Mouse (Mus musculus): ENCODE measurements around the gene Plekhs1. TPM values are rescaled to one million over a fixed set of nuclear protein-coding genes. Genes with fewer than 3 reads are reported as not detected.

The Plekhs1 gene
- polyA plus RNA-seq, 1 experiment from 2014 or later = not detected

DNA sequence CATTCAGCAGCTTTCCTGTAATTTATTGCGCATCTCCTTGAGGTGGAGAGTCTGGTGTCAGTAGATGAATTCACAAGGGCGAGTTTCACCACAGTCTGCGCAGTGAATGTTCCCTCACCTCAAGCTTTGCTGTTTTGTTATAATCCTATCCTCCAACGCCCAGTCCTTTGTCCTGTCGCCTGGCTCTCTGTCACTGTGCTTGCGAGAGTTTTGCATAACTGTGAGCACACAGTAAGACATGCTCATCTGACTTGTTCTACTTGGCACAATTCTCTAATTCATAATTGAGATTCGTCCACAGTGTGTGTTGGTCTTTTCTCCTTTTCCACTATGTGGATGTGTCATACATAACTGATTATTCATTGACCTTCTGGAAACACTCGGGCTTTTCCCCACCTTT is 5.0 kb downstream of the Plekhs1 start:
- Histone ChIP-seq H3K4me3 (ENCODE audit: low read depth, low read length) (no peak overlapping the region), H3K9me3 (ENCODE audit: control insufficient read depth, low read length) (no peaks in the 10 kb centered on the region), H3K4me2 (no peak overlapping the region), H3K9ac (ENCODE audit: low read depth, low read length) (no peak overlapping the region), H3K27ac (ENCODE audit: low read depth, low read length) (no peak overlapping the region), H3K36me3 (ENCODE audit: control insufficient read depth, insufficient read depth, low read length) (no peaks in the 10 kb centered on the region), H3K27me3 (replicated peaks; ENCODE audit: control insufficient read depth, insufficient read depth, low read length) (no peaks in the 10 kb centered on the region), H3K4me1 (replicated peaks; ENCODE audit: control insufficient read depth, insufficient read depth, low read length) (no peaks in the 10 kb centered on the region)
- DNase-seq (ENCODE audit: low spot score) (no peak), ATAC-seq (replicated peaks; ENCODE audit: low FRiP score) (no peak)
- WGBS = 82% methylated on average over 8 of the region's 8 CpGs

DNA sequence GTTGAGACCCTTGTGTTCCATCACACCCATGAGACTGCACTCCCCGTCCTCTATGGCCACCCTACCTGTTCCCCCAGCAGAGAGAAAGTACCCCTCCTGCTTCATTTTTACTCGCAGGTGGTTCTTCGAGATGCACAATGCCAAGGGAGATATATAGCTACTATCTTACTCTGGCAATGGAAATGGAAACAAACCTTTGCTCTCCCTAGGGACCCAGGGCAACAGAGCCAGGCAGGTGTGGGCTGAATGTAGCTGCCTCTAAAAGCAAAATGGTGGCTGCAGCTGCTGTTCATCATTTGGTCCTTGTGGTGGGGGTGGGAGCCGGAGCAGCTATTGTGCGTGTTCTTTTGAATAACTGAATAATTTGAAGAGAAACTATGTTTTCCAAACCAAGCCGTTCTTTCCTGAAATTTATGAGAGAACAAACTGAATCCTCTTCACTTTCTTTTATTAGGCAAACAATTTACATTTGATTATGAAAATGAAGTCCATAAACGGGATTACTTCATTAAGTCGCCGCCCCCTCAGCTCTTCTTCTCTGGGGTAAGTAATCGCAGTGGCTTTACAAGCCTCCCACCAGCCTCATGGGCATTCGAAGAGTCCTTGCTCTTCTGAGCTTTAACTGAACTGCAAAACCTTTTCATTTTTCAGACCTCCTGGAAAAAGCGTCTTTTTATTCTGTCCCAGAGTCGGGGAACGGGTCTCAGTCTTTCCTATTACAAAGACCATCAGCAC is 9.0 kb downstream of the Plekhs1 start:
- Histone ChIP-seq H3K9me3 (ENCODE audit: control insufficient read depth, low read length) (no peaks in the 10 kb centered on the region), H3K27ac (ENCODE audit: low read depth, low read length) (no peak overlapping the region), H3K4me1 (replicated peaks; ENCODE audit: control insufficient read depth, insufficient read depth, low read length) (peaks cover 11% of the 10 kb centered on the region), H3K4me2 (no peak overlapping the region), H3K9ac (ENCODE audit: low read depth, low read length) (no peak overlapping the region), H3K36me3 (ENCODE audit: control insufficient read depth, insufficient read depth, low read length) (no peaks in the 10 kb centered on the region), H3K4me3 (ENCODE audit: low read depth, low read length) (no peak overlapping the region), H3K27me3 (replicated peaks; ENCODE audit: control insufficient read depth, insufficient read depth, low read length) (no peaks in the 10 kb centered on the region; the same call in 1 of the 2 replicates)
- 81% methylated on average over 14 of the region's 14 CpGs for WGBS
- no peak for DNase-seq (ENCODE audit: low spot score)
- ATAC-seq (replicated peaks; ENCODE audit: low FRiP score) = no peak

DNA sequence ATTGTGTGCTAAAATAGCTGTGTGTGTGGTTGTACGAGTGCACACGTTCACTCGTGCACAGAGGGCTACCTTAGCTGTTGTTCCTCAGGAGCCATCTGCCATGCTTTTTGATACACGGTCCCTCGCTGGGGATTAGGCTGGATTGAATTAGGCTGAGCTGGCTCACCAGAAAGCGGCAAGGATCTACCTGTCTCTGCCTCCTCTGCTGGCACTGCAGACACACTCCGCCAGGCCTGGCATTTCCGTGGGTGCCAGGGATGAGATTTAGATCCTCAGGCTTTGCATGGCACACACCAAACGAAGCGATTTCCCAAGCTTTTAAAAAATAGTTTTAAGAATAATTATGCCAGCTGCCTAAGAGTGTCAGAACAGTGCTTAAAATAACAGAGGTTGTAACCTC is 10.5 kb downstream of the Plekhs1 start:
- H3K27ac ChIP-seq (ENCODE audit: low read depth, low read length) = no peak overlapping the region
- 81% methylated on average over 10 of the region's 10 CpGs for WGBS
- H3K4me3 ChIP-seq (ENCODE audit: low read depth, low read length) = no peak overlapping the region
- H3K36me3 ChIP-seq (ENCODE audit: control insufficient read depth, insufficient read depth, low read length) = no peaks in the 10 kb centered on the region
- no peak for ATAC-seq (replicated peaks; ENCODE audit: low FRiP score)
- DNase-seq (ENCODE audit: low spot score) = no peak
- H3K4me2 ChIP-seq = no peak overlapping the region
- H3K27me3 ChIP-seq (replicated peaks; ENCODE audit: control insufficient read depth, insufficient read depth, low read length) = no peaks in the 10 kb centered on the region; the same call in 1 of the 2 replicates
- H3K9ac ChIP-seq (ENCODE audit: low read depth, low read length) = no peak overlapping the region
- no peaks in the 10 kb centered on the region for H3K9me3 ChIP-seq (ENCODE audit: control insufficient read depth, low read length)
- peaks cover 11% of the 10 kb centered on the region for H3K4me1 ChIP-seq (replicated peaks; ENCODE audit: control insufficient read depth, insufficient read depth, low read length)

DNA sequence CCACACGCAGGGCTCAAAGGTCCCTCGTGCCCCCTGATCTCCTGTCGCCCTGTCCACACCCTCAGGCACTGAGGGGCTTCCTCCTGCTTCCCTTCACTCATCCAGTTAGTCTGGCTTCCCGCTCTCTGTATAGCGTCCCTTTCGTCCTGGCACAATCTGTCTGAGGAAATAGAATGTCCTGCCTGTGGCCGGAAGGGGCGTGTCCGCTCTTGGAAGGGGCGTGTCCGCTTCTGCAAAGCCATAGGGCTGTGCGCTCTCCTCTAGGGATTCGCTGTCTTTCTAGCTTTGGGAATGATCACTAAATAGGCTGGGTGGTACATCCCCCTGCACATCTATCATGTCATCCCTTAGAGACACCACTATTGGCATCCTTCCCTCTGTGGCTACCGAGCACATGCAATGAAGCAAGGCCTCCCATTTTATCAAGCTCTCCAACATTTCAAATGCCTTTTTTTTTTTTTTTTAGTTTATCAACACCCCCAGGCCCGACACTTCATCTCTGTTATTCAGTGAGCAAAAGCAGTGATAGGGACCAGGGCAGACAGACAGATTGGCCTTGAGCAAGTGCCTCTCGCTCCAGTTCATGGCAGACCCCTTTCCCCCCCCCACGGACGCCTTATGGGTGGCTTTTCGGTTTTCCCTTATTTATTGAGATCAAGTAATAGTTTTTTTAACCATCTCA is 13.6 kb downstream of the Plekhs1 start:
- H3K36me3 ChIP-seq (ENCODE audit: control insufficient read depth, insufficient read depth, low read length) = no peaks in the 10 kb centered on the region
- peak overlapping the region; percentile 31; the same call in 1 of the 2 replicates for H3K4me3 ChIP-seq (ENCODE audit: low read depth, low read length)
- WGBS = 37% methylated on average over 19 of the region's 19 CpGs
- no peaks in the 10 kb centered on the region; the same call in 1 of the 2 replicates for H3K27me3 ChIP-seq (replicated peaks; ENCODE audit: control insufficient read depth, insufficient read depth, low read length)
- H3K9me3 ChIP-seq (ENCODE audit: control insufficient read depth, low read length) = no peaks in the 10 kb centered on the region
- H3K4me2 ChIP-seq = peak overlapping the region; percentile 61
- DNase-seq (ENCODE audit: low spot score) (peak; percentile 44), ATAC-seq (replicated peaks; ENCODE audit: low FRiP score) (peak; percentile 71; the same call in 1 of the 2 replicates)
- peaks cover 11% of the 10 kb centered on the region for H3K4me1 ChIP-seq (replicated peaks; ENCODE audit: control insufficient read depth, insufficient read depth, low read length)
- H3K9ac ChIP-seq (ENCODE audit: low read depth, low read length) = peak overlapping the region; percentile 39; the same call in 1 of the 2 replicates
- no peak overlapping the region for H3K27ac ChIP-seq (ENCODE audit: low read depth, low read length)

DNA sequence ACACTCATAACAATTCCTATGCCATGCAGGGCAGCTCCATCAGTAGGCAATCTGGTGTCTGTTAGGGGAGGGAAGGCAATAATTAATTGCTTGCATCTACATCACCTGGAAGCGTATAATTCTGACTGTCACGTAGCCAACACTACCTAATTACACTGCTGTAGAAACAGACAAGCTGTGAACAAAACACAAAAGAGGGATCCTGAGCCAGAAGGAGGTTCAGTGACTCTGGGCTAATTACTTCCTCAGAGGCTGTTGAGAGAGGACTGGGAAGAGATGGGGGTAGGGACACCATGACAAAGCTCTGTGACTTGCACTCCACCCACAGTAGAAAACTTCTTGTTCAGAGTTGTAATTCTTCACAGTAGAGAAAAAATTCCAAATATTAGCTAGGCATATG is 15.1 kb downstream of the Plekhs1 start:
- Histone ChIP-seq H3K9me3 (ENCODE audit: control insufficient read depth, low read length) (no peaks in the 10 kb centered on the region), H3K4me3 (ENCODE audit: low read depth, low read length) (no peak overlapping the region), H3K4me2 (no peak overlapping the region), H3K27ac (ENCODE audit: low read depth, low read length) (no peak overlapping the region), H3K36me3 (ENCODE audit: control insufficient read depth, insufficient read depth, low read length) (no peaks in the 10 kb centered on the region), H3K9ac (ENCODE audit: low read depth, low read length) (no peak overlapping the region), H3K27me3 (replicated peaks; ENCODE audit: control insufficient read depth, insufficient read depth, low read length) (no peaks in the 10 kb centered on the region; the same call in 1 of the 2 replicates), H3K4me1 (replicated peaks; ENCODE audit: control insufficient read depth, insufficient read depth, low read length) (peaks cover 11% of the 10 kb centered on the region)
- DNase-seq (ENCODE audit: low spot score) (no peak), ATAC-seq (replicated peaks; ENCODE audit: low FRiP score) (no peak)
- 72% methylated on average over 2 of the region's 2 CpGs for WGBS

DNA sequence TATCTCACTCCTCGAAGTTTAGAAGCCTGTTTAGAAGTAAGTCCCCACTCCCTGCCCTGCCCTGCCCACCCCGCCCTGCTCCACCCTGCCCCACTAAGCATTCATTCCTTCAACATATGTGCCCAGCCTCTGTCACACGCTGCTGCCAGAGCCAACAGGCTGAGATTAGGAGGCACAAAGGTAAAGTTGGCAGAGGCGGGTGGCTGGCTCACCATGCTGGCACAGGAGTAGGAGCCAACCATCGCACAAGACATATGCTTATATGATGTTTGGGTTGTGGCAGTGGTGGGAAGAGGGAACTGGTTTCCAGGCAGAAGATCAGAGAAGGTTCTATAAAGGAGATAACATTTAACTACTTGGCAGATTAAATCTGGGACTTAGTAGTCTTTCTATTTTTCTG is 15.8 kb downstream of the Plekhs1 start:
- Histone ChIP-seq H3K36me3 (ENCODE audit: control insufficient read depth, insufficient read depth, low read length) (no peaks in the 10 kb centered on the region), H3K9me3 (ENCODE audit: control insufficient read depth, low read length) (no peaks in the 10 kb centered on the region), H3K4me2 (no peak overlapping the region), H3K9ac (ENCODE audit: low read depth, low read length) (no peak overlapping the region), H3K4me3 (ENCODE audit: low read depth, low read length) (no peak overlapping the region), H3K4me1 (replicated peaks; ENCODE audit: control insufficient read depth, insufficient read depth, low read length) (peaks cover 11% of the 10 kb centered on the region), H3K27ac (ENCODE audit: low read depth, low read length) (no peak overlapping the region), H3K27me3 (replicated peaks; ENCODE audit: control insufficient read depth, insufficient read depth, low read length) (no peaks in the 10 kb centered on the region; the same call in 1 of the 2 replicates)
- 71% methylated on average over 5 of the region's 5 CpGs for WGBS
- DNase-seq (ENCODE audit: low spot score) = no peak
- ATAC-seq (replicated peaks; ENCODE audit: low FRiP score) = no peak

DNA sequence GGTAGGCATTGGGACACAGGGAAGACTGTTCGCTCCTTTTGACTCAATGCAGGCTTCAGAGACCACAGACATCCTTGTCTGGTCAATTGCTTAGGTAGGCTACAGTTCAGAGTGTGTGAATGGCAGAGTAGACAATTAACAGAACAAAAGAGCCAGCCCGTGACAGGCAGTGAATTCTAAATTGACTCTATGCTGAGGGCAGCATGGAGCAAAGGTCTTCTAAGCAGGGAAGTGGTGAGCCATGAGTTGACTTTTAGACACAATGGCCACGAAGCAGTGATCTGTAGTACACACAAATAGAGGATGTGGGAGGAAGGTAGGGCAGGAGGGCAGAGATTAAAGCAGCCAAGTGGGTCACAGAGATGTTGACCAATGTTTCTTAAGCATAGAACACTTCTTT is 16.4 kb downstream of the Plekhs1 start:
- ATAC-seq (replicated peaks; ENCODE audit: low FRiP score) (no peak), DNase-seq (ENCODE audit: low spot score) (no peak)
- no peak overlapping the region for H3K4me2 ChIP-seq
- peaks cover 11% of the 10 kb centered on the region for H3K4me1 ChIP-seq (replicated peaks; ENCODE audit: control insufficient read depth, insufficient read depth, low read length)
- no peak overlapping the region for H3K27ac ChIP-seq (ENCODE audit: low read depth, low read length)
- WGBS = 67% methylated on average over 3 of the region's 3 CpGs
- H3K9ac ChIP-seq (ENCODE audit: low read depth, low read length) = no peak overlapping the region
- no peaks in the 10 kb centered on the region; the same call in 1 of the 2 replicates for H3K27me3 ChIP-seq (replicated peaks; ENCODE audit: control insufficient read depth, insufficient read depth, low read length)
- no peaks in the 10 kb centered on the region for H3K9me3 ChIP-seq (ENCODE audit: control insufficient read depth, low read length)
- H3K36me3 ChIP-seq (ENCODE audit: control insufficient read depth, insufficient read depth, low read length) = no peaks in the 10 kb centered on the region
- H3K4me3 ChIP-seq (ENCODE audit: low read depth, low read length) = no peak overlapping the region

DNA sequence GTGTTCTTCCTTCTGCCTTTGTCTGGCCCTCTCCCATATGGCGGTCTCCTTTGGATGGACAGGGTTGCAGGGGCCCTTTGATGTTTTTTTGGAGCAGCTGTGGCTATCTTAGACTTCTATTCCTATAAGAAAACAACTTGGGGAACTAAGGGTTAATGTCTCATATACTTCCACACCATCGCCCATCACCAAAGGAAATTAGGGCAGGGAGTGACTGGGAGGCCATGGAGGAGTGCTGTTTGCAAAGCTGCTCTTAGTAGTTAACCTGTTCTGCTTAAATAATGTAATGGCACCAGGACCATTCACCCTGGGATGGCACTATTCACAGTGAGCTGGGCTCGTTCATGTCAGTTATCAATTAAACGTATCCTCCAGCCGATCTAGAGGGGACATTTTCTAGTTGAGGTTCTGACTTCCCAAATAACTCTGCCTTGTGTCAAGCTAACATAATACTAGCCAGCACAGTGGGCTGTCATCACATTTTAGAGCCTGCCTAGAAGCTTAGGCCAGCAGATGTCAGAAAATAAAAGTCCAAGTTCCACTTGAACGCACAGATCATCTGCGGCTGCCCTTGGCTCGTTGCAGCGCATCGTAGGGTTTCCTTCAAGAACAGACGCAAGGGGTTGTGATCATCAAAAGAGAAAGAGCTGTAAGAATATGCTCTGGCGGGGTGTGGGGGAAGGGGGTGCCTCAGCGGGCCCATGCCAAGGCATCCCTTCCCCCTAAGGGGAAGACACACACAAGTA is 23.4 kb downstream of the Plekhs1 start:
- H3K4me2 ChIP-seq = no peak overlapping the region
- WGBS = 85% methylated on average over 13 of the region's 13 CpGs
- DNase-seq (ENCODE audit: low spot score) = no peak

More for the DNA sequence above, 23.4 kb downstream of the Plekhs1 start:
- no peak overlapping the region for H3K4me3 ChIP-seq (ENCODE audit: low read depth, low read length)
- no peak overlapping the region for H3K27ac ChIP-seq (ENCODE audit: low read depth, low read length)
- no peaks in the 10 kb centered on the region for H3K9me3 ChIP-seq (ENCODE audit: control insufficient read depth, low read length)
- H3K27me3 ChIP-seq (replicated peaks; ENCODE audit: control insufficient read depth, insufficient read depth, low read length) = no peaks in the 10 kb centered on the region
- 0 out of 2 replicates have a peak, but pooled peaks cover 3% of the 10 kb centered on the region for H3K4me1 ChIP-seq (replicated peaks; ENCODE audit: control insufficient read depth, insufficient read depth, low read length)
- no peak overlapping the region for H3K9ac ChIP-seq (ENCODE audit: low read depth, low read length)
- H3K36me3 ChIP-seq (ENCODE audit: control insufficient read depth, insufficient read depth, low read length) = no peaks in the 10 kb centered on the region
- ATAC-seq (replicated peaks; ENCODE audit: low FRiP score) = no peak
